Comparison of ENCODE assay signal across 8 mouse cellular contexts in genomic region chr14:31963131-31963911, GRCm38 (mm10).
A peak's percentile ranks its signal among the peaks of the same experiment; 100 is the strongest.
DNase-seq lines count a peak whose midpoint lies in the region.

No protein-coding gene starts in this region.

- DNase-seq in urinary bladder, postnatal 14 days (ENCODE audit: low spot score), result peak; percentile 46
- DNase-seq in urinary bladder, postnatal 10 days (ENCODE audit: low spot score), result no peak
- DNase-seq in heart, adult 9 months (ENCODE audit: low spot score in 2 of 2), result peak; percentile 75 to 79
- DNase-seq in kidney, postnatal 10 days, result peak; percentile 23
- DNase-seq in cerebellum, postnatal 10 days, result no peak
- no peak for DNase-seq in right cerebral cortex, postnatal 10 days (ENCODE audit: low spot score in 2 of 2)
- no peak for DNase-seq in spleen, postnatal 10 days (ENCODE audit: low spot score in 2 of 2)
- DNase-seq in frontal cortex, postnatal 10 days (ENCODE audit: low spot score in 2 of 2), result no peak

Comparison
In these comparisons a context has a peak if more than half of its experiments do, and no peak if none do; other contexts are left out.
1. DNase-seq: peak in urinary bladder, postnatal 14 days (single experiment), heart, adult 9 months (2 of 2) and kidney, postnatal 10 days (single experiment); none in urinary bladder, postnatal 10 days (single experiment), cerebellum, postnatal 10 days (0 of 2), right cerebral cortex, postnatal 10 days (0 of 2), spleen, postnatal 10 days (0 of 2) and frontal cortex, postnatal 10 days (0 of 2).